Mouse (Mus musculus) inflammation-experienced regulatory T-cells, adult 6 months (primary cell): ENCODE measurements around the gene Prrc2a. TPM values are rescaled to one million over a fixed set of nuclear protein-coding genes. Genes with fewer than 3 reads are reported as not detected.
A peak's percentile ranks its signal among the peaks of the same experiment; 100 is the strongest.

Source experiments
- ATAC-seq: one replicate; pipeline ENCODE4 v1.8.0; 2017
- polyA plus RNA-seq, 3 experiments: library from polyadenylated mRNA; unstranded; fragments of 100-300 nt; shearing (Covaris generic); gene quantifications; one replicate each; pipeline ENCODE4 v1.2.1; 2017

Gene Prrc2a
- polyA plus RNA-seq, 3 experiments from 2014 or later: 47.1 to 105 (median 47.2) TPM

DNA sequence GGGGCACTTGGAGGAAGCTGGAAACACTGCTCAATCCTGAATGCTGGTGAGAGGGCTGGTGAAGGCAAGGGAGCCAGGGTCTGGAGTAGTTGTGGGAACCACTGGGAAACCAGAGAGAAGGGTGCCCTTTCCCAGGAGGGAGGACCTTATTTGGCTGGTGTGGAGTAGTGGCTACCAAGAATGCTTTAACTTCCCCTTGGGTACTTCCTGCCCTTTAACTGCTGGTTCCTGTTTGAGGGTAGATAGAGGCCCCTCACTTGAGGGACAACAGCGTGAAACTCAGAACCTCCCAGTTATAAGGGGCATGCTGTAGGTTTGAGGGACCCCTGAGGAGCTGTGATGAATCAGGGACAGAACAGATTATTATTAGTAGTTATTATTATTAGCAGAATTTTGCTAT, 24.5 kb upstream of the Prrc2a start:
- no peak for ATAC-seq

GRCm38 (mm10) chr17:35187959-35188610, 23.4 kb upstream of the Prrc2a start, which contains the start of gene Lst1:
Lst1 (minus strand) TSS chr17:35188439.
- no peak for ATAC-seq

DNA sequence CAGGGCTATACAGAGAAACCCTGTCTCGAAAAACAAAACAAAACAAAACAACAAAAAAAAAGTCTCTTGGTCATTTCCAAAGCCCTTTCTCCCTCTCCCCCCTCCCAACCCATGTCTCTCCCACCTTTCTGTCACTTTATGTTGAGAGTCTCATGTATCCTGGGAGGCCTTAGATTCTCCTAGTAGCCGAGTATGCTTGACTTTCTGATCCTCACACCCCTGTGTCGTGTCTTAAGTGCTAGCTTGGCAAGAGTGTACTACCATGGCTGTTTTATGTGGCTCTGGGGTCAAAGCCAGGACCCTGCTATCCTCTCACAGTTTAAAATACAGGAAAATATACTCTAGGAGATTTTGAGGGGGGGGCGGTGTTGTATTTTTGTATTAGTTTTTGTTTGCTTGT, 22.6 kb upstream of the Prrc2a start:
- no peak for ATAC-seq

DNA sequence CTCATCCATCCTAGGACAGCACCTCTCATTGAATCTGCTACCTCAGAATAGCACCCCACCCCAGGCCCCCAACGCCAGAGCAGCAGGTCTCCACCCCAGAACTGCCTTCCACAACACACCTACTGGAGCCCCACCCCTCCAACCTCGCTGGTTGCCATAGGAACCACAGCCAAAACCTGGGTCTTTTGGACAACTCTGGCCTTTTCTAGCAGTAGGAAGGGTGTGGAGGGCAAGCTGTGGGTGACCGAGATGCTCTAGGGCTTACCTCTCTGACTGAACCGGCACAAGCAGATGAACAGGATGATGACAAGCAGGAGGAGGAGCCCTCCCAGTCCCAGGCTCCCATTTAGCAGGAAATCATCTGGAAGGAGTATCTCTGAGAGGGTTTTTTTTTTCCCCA, 22.0 kb upstream of the Prrc2a start:
- ATAC-seq: peak; percentile 30

DNA sequence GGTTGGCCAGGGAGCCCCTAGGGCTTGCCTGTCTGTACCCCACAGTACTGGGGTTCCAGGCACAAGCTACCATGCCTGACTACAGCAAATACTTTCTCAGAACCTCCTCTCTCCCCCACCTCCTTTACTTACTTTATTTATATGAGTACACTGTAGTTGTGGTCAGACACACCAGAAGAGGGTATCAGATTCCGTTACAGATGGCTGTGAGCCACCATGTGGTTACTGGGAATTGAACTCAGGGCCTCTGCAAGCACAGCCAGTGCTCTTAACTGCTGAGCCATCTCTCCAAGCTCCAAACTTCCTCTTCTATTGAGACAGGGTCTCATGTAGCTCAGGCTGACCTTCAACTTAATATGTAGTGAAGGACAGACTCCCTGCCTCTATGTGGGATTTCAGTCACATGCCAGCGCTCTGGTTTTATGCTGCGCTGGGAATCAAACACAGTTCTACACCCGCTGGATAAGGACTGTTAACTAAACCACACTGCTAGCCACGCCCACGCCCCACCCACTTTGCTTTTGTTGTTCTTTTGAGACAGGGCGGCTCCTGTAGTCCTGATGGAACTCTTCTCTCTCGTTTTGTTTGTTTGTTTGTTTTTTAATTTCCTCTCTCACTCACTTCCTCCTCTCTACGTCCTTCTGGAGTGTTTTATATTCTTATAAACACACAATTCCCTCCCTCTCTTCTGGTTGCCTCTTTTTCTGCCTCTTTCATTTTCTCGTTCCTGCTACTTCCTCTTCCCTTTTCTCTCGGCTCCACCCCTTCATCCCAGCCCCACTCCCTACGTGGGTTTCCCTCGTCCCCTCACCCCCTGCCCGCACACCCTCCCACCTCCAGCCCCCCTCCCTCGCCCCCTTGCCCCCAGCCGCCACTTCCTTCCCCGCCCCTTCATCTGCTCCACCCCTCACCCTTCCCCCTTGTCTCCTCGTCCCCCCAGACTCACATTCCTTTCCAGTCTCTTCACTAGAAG, 21.2 kb upstream of the Prrc2a start:
- peak; percentile 42 for ATAC-seq

- ATAC-seq: peak; percentile 17
Observed at GRCm38 (mm10) chr17:35180093-35180492, 15.4 kb upstream of the Prrc2a start.

DNA sequence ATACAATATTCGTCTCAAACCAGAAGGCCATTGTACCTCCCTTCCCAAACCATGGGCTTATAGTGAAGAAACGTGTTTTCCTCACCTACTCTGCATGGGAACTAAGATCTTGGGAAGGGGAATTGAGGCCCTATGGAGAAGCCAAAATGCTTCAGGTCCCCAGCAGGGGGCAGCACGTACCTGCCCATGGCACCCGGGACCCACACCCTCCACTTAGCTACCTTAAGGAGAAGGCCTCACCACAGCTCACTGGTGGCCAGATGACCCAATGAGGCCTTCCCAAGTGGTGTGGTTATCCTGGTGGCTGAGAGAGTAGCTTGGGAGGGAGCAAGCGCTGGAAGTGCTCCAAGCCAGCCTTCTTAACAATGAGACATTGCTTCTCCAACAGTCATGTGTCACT, 13.8 kb upstream of the Prrc2a start:
- peak; percentile 41 for ATAC-seq

DNA sequence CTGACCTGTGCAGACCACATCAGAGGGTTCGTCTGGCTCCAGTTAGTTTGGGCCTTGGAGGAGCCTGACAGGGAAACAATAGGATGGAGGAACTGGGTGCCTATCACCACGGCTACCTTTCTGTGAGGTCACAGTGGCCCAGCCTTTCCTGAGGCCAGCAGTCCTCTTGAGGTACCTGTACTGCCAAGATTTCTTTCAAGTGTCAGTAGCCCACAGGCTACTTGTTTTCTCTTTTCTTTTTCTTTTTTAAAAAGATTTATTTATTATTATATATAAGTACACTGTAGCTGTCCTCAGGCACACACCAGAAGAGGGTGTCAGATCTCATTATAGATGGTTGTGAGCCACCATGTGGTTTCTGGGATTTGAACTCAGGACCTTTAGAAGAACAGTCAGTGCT, 11.3 kb upstream of the Prrc2a start, which contains the start of gene Aif1:
TSS of gene Aif1 (minus strand) at position 101 of the 400 bp plus-strand sequence.
- no peak for ATAC-seq

DNA sequence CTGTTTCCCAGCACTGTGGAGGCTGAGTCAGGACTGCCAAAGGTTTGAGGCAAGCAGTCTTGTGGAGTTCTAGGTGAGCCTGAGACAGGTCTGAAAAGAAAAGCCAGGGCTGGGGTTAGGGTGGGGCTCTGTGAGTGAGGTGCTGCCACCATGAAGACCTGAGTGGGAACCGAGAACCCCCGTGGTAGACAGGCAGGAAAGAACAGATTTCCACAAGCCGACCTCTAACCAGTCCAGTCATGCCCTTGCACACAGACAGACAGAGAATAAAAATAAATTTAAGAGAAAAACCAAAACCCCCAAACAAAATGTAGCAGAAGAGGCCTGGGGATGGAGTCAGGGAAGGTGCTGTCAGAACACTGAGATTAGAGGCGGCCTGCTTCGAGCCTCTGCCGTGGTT, 10.7 kb upstream of the Prrc2a start:
- no peak for ATAC-seq

- peak; percentile 53 for ATAC-seq
Observed at GRCm38 (mm10) chr17:35174201-35174977, 9.7 kb upstream of the Prrc2a start.

DNA sequence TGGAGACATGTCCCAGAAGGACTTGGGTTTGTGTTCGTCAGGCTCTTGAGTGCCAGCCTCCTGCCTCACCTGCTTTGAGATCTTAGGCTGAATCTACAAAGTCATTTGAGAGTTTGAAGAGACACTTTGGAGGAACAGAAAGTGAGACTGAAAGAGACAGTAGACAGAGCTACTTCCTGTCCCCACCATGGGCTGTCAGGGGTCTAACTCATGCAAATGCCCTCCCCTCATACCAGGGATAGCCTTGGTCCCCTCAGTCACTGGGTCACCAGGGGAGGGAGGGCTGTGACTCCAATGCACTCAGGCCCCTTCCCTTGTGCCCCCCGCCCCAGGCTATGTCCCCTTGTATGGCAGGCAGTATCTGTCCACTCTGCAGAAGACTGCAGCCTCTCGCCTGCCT, 8.6 kb upstream of the Prrc2a start:
- ATAC-seq: peak; percentile 74

DNA sequence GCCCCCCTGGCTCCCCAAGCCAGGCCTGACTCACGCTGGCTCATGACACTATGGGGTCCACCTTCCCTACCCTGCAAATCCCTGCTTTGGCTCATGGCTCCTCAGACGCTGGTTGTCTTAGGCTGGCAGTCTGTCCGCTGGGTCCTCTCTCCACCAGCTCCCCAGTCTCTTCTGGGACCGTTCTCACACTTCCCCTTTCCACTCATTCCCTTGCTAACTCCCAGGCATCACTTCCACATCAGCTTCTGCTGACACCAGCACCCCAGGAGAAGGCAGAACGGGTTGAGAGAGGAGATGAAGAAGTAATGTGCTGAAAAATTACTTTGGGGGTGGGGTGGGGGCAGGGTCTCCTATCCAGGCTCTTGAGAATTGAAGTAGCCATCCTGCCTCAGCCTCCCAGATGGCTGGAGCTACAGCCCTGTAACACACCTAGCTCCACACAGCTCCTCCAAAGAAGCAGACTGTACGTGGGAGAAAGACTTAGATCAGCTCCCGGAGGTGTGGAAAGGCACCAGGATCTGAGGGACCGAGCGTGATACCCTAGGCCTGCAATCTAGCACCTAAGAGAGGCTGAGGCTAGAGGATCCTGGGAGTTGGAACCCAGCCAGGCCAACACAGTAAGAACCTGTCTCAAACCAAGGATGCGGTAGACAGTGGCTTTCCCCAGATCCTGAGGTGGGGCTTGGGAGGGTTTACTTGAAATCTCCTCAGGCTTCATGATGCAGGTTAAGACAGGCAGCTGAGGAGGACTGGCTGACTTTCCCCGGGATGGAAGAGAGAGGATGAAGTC, 7.9 kb upstream of the Prrc2a start:
- peak; percentile 63 for ATAC-seq

DNA sequence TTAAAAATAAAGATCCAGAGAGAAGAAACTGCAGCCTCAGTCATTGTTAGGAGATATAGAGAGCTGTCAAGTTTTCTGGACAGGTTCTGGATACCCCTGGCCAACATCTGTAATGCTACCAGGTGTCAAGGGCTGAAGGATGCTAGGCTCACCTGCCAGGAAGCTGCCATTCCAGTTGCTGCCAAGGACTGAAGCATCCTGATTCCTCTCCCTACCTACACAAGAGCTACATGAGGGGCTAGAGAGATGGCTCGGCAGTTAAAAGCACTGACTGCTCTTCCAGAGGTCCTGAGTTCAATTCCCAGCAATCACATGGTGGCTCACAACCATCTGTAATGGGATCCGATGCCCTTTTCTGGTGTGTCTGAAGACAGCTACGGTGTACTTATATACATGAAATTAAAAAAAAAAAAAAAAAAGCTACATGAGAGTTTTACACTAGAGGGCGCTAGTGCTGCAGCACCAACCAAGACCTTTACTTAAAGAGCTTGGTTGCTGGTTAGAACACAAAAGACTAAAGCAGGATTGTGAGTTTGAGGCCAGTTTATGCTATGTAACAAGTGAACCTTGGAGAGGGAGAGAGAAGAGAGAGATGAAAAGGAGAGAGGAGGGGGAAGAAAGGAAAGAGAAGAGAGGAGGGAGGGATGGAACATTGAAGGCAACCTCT, 4.0 kb upstream of the Prrc2a start:
- ATAC-seq: no peak

GRCm38 (mm10) chr17:35167794-35168193, 3.1 kb upstream of the Prrc2a start:
- no peak for ATAC-seq

GRCm38 (mm10) chr17:35166352-35167035, 1.8 kb upstream of the Prrc2a start:
- peak; percentile 15 for ATAC-seq

DNA sequence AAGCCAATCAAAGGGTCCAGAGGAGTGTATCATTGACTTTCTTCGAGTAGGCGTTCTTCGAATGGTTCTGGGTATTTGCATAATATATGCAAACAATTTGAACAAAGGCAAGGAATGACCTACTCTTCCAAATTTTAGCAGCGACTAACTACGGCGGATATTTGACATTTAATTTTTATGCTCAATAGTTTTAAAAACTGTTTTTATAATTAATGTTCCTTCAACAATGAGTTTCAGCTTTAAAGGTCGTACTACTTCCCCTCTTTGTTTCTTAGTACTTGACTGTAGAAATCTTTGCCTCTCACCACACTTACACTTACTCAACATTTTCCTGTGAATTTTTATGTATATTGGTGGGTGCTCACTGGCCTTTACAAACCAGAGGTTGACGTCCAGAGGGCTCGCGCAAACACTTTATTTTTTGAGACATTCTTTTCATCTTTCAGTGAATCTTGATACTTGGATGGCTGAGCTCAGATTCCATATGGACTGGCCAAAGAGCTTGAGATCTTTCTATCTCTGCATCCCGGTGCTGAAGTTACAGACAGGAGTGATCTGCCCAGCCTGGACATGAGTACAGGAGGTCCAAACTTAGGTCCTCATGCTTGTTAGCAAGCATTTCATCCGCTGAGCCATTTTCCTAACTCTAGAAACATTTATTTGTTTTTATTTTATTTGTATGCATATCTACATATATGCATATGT, 906 bp upstream of the Prrc2a start:
- no peak for ATAC-seq

- ATAC-seq: no peak
Observed at GRCm38 (mm10) chr17:35164218-35164567, 504 bp downstream of the Prrc2a start.

- no peak for ATAC-seq
Observed at GRCm38 (mm10) chr17:35163326-35164081, 1.2 kb downstream of the Prrc2a start.

DNA sequence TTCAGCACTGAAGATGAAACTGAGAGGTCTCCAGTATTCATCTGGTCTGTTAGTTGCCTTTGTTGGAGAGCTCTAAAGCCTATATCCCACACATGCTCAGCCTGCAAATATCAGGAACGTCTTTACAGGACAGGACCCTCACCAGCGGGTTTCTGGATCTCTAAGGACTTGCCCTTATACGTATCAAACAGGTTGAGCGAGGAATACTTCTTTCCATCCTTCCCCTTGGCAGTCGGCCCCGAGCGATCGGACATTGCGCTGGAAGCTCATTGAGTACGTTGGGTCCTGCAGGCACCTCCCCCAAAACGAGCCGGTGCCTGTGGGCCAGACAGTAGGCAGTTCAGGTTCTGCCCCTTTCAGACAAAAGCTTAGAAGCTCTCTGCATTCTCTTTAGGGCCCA, 2.0 kb downstream of the Prrc2a start:
- ATAC-seq: no peak

DNA sequence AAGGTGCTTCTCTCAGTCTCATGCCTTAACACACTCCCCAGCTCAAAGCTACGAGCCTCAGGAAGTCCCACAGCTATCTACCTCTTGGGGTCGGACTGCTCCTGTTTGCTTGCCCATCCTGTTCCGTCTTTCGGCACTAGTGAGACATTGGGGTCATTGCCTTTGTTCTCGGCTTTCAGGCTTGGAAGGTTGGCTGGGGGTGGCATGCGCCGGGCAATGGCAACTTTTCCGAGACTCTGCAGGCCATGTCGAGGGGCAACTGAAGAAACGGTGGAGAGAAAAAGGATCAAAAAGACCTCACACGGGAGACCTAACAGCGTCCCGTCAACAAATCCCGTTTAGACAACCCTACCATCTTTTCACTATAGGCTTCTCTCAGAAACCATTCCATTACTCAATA, 2.6 kb downstream of the Prrc2a start:
- ATAC-seq: no peak
